Mouse (Mus musculus) skeletal muscle tissue, adult 2 months (tissue): ENCODE results near the gene Nkx6-2.

ENCODE experiments used
- DNase-seq: peaks from one replicate; pipeline ENCODE4 v3.0.0-alpha.2; 2012; ENCODE audit warnings: low read depth, low spot score

Gene Nkx6-2

GRCm38 (mm10) chr7:139570788-139571187, 11.8 kb downstream of the Nkx6-2 start:
- DNase-seq: no peak

- no peak for DNase-seq
Observed at GRCm38 (mm10) chr7:139566533-139566932, 16.1 kb downstream of the Nkx6-2 start.

- no peak for DNase-seq
Observed at GRCm38 (mm10) chr7:139565998-139566397, 16.6 kb downstream of the Nkx6-2 start.

- peak; percentile 93 for DNase-seq
Observed at GRCm38 (mm10) chr7:139564161-139564560, 18.4 kb downstream of the Nkx6-2 start.

GRCm38 (mm10) chr7:139563425-139563824, 19.2 kb downstream of the Nkx6-2 start:
- DNase-seq: no peak

GRCm38 (mm10) chr7:139559659-139560058, 22.9 kb downstream of the Nkx6-2 start:
- DNase-seq: no peak

DNA sequence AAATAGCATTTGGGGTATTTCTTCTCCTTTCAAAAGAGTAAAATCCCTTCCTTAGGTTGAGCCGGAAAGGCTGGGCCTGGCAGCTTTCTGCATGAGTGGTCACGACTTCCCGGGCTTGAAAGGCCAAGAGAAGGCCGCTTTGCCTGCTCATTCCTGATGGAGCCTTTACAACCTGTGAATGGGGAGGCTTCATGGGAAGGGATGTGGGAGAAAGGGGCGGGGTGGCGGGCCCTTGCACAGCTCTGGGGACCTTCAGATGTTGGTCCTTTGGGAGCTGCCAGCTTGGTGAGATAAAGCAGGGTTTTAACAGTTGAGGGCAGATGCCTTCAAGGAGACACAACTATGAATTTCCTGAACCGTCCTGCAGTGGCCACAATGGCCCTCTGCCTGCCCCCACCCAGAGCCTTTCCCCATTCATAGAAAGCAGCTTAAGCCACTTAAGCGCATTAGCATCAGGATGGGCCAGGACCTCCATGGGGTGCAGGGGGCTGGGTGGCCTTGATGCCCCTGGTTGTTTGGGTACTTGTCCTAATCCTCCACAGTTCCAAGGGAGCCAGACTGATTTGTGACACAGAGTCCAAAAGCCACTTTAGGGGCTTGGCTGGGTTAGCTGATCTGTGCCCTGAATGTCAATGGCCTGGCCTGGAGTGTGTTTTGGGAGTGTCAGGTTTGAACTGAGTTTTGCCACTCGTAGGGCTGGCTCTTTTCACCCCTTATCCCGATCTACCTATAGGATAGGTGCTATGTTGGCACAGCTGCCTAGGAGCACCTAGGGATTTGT, 25.7 kb downstream of the Nkx6-2 start:
- no peak for DNase-seq

DNA sequence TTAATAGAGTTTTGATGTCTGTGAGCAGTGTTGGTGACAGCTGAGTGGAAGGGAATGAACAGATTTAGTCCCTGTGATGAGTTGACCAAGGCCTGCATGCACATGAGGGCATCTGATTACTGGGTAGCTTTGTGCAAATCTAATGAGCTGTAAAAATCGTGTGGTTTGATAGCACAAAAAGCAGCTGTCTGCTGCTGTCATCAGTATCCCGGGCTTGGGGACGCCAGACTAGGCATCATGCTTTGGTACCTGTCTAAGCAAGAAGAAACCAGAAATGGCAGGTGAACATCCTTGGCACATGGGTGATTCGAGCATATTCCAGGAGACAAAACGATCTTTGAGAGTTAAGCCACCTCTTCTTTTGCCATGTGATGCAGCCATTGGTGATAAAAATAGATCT, 26.3 kb downstream of the Nkx6-2 start:
- no peak for DNase-seq

DNA sequence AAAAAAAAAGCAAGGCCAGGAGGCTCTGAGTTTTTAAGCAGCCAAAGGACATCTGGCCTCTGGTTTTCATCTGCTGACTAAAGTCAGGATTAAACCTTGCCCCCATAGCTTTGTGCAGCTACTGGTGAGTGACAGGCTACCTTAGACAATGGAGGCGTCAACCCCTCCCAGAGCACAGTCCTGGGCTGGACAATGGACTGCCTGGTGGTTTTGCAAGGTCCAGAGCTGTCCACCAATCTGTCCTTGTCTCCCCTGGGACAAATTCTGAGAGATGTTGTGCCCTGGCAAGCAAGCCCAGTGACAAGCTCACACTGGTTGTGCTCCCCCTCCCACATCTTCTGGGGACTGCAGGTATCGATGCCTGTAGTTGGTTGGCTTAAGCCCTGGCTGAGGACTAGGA, 31.1 kb downstream of the Nkx6-2 start:
- DNase-seq: no peak

GRCm38 (mm10) chr7:139550086-139550783, 32.4 kb downstream of the Nkx6-2 start:
- no peak for DNase-seq

- no peak for DNase-seq
Observed at GRCm38 (mm10) chr7:139547325-139547724, 35.3 kb downstream of the Nkx6-2 start.

DNA sequence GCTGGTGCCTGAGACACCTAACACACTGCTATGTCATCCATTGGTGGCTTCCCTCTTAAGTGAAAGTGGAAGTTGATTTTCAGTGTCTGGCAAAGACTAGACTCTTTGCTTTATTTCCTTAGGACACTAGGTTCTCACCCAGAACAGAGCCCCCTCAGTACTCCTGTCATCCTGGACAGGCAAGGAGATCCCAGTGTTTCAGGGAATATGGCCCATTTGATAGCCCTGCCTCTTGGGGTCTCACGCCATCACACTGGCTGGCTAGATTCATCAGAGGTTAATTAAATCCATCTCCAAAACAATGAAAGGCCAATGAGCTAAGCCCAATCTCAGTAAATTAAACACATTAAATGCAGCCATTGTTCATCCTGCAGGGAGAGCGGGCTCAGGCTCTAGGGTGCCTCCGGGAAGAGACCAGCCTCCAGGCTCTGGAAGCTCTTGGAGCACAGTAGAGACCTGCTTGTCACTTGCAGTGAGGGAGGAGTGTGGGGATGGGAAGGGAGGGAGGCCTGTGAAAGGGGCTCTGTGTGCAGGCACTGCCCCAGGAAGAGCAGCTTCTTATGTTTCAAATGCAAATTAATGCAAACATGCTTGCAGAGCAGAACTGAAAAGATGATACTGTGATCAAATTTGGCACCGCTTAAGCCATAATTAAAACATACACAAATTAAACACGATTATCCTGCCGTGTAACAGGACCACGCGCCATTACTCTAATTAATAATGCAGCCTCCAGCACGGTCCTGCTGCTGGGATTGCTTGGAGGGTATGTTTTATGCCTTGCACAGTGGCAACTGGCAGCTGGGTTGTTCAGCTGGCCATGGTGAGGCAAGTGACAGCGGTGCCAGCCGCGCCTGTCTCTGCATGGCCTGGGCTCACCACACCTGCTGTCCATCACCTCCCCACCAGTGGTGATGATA, 37.6 kb downstream of the Nkx6-2 start:
- no peak for DNase-seq

DNA sequence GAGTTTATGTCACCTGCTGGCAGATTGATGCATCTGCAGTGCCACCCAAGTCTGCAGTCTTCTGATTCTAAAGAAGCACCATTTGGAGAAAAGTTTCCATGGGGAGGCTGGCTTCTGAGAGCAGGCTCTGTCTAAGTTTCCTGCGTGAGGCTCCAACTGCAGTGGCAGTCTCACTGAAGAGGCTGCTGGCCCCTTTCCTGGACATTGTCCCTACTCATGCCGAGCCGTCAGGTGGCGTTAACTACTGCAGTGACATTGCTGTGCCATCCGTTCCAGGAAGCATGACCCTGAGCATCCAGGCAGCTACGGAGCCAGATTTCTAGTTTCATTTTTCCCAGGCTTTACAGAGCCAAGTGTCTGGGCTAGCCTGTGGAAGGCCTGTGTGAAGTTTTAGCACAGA, 41.2 kb downstream of the Nkx6-2 start:
- DNase-seq: no peak

- DNase-seq: no peak
Observed at GRCm38 (mm10) chr7:139540601-139541000, 42.0 kb downstream of the Nkx6-2 start.

DNA sequence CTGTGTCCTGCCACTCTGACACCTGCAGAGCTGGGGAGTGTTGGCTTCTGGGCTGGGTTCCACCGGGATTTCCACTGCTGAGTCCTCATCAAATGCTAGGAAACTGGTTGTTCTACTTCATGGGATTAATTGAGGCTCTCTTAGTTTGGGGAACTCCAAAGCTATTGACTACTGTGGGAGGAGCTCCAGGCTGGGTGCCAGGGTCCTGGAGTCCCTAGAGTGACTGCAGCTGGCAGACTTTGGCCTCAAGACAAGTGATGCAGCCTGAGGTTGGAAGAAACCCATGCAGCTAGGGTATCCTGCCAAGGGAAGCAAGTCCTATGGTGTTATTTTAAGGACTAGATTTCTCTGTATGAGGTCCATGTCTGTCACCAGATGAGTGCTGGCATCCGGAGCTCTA, 44.1 kb downstream of the Nkx6-2 start:
- peak; percentile 47 for DNase-seq

DNA sequence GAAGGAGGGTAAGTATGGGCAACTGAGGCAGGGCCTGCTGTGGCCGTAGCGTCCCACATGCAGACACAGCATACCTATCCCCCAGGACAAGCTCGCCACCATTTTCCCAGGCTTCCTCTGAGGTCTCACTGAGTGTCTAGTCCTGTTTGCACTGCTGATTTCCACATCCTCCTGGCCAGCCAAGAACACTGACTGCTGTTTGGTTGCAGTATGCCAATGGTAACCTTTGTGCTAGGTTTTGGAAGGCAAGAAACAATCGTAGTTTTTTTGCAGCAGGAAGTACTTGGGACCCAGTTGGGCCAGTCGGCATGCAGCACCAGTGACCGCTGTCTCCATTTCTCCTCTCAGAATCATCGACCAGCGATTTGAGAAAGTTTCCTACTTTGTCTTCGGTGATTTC, 44.8 kb downstream of the Nkx6-2 start:
- no peak for DNase-seq

- no peak for DNase-seq
Observed at GRCm38 (mm10) chr7:139536831-139537230, 45.8 kb downstream of the Nkx6-2 start.

DNA sequence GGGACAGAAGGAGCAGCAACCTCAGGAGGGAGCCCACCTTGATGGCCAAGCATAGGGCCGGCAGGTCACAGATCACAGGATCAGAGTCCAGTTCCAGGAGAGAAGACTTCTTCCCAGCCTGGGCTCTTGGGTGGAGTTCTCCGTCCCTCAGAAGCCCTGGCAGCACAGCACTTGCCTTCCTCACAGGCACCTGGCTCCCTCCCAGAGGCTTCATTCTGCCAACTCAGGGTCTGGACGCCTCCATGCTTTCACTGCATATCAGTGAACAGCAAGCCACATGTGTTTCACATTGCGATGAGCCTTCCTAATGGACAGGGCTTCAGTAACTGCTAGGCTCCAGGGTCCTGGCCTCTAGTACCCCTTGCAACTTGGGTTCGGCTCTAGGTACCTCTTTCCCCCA, 46.3 kb downstream of the Nkx6-2 start:
- peak; percentile 32 for DNase-seq

GRCm38 (mm10) chr7:139531428-139531801, 51.2 kb downstream of the Nkx6-2 start:
- DNase-seq: no peak

DNA sequence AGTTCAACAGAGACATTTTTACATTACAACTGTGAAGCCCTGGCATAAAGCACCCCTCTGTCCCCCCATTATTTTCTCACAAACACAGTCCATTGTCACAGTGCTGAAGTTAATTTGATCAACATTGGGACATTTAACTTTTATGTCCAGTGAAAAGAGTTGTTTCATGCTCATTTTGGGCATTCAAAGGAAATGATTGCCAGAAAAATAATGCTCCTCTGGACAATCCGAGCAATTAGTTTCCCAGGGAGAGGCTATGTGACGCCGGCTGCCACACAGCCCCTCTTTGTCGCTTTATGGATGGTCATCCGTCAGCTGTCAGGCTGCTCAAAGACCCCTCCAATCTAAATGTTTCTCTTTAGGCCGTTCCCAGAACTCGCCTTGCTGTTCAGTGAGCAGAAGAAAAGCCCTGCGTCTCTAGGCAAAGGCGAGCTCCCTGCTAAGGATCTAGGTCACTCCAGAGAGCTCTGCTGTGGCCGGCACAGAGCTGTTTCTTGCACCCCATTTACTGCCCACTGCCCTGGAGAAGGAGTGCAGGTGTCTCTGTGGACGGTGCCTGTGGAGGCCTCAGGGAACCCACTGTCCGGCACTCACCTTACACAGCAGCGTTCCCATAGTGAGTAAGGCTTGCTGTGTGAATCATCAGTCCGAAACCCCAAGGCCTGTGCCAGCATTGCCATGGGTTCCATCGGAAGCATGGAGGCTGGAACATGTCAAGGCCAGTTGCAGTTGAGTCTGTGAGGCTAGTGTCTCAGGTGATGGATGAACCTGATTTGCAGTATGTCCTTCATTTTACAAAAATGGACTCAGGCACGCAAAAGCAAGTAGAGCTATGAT, 51.8 kb downstream of the Nkx6-2 start:
- no peak for DNase-seq
